Mouse (Mus musculus) midbrain, embryonic 15.5 days (tissue): ENCODE data around the gene Fxyd4. TPM values are rescaled to one million over a fixed set of nuclear protein-coding genes. Genes with fewer than 3 reads are reported as not detected.

Experiments used
- ATAC-seq: fragments of 200-750 bp; cut with Nextera tagmentation; replicated peaks from 2 replicates; pipeline ENCODE4 v1.8.0; 2017; ENCODE audit warnings: moderate TSS enrichment
- H3K27ac ChIP-seq: fragments of 300-500 bp; sonication (generic); 2 replicates; pipeline ENCODE4 v1.5.1; 2015; ENCODE audit warnings: mild to moderate bottlenecking, inconsistent platforms
- H3K27me3 ChIP-seq: fragments of 300-500 bp; sonication (generic); replicated peaks from 2 replicates; pipeline ENCODE4 v1.6.1; 2015; ENCODE audit warnings: inconsistent platforms
- H3K36me3 ChIP-seq: fragments of 300-500 bp; sonication (generic); replicated peaks from 2 replicates; pipeline ENCODE4 v1.6.1; 2015; ENCODE audit warnings: inconsistent platforms
- H3K4me1 ChIP-seq: fragments of 300-500 bp; sonication (generic); 2 replicates; pipeline ENCODE4 v1.6.1; 2015; ENCODE audit warnings: inconsistent platforms
- H3K4me2 ChIP-seq: fragments of 300-500 bp; sonication (generic); 2 replicates; pipeline ENCODE4 v1.6.1; 2015; ENCODE audit warnings: inconsistent platforms, mild to moderate bottlenecking, moderate library complexity
- H3K4me3 ChIP-seq: fragments of 300-500 bp; sonication (generic); 2 replicates; pipeline ENCODE4 v1.5.1; 2015; ENCODE audit warnings: mild to moderate bottlenecking, inconsistent platforms
- H3K9ac ChIP-seq: fragments of 300-500 bp; sonication (generic); 2 replicates; pipeline ENCODE4 v1.6.1; 2015; ENCODE audit warnings: mild to moderate bottlenecking, inconsistent platforms
- H3K9me3 ChIP-seq: fragments of 300-500 bp; sonication (generic); 2 replicates; pipeline ENCODE4 v1.6.1; 2016; ENCODE audit warnings: inconsistent platforms
- WGBS: fragments of 180-500 bp; shearing (Covaris S2); methylation state at CpG from one replicate; pipeline ENCODE4 v1.1.7; 2015; ENCODE audit warnings: mixed read lengths; 5-methylcytosine and 5-hydroxymethylcytosine counted together
- microRNA-seq: library from miRNA; unstranded; fragments of <30 nt; microRNA quantifications from one replicate; pipeline ENCODE4, GENCODE M21; 2016
- polyA plus RNA-seq: library from polyadenylated mRNA; unstranded; fragments of >200 nt; fragmentation: Nextera tagmentation; extraction: Ambion mirVana; gene quantifications from 2 replicates; pipeline ENCODE4 v1.2.1, GENCODE M21; 2015

Gene Fxyd4
- polyA plus RNA-seq, 1 experiment from 2014 or later = 4.7 TPM

DNA sequence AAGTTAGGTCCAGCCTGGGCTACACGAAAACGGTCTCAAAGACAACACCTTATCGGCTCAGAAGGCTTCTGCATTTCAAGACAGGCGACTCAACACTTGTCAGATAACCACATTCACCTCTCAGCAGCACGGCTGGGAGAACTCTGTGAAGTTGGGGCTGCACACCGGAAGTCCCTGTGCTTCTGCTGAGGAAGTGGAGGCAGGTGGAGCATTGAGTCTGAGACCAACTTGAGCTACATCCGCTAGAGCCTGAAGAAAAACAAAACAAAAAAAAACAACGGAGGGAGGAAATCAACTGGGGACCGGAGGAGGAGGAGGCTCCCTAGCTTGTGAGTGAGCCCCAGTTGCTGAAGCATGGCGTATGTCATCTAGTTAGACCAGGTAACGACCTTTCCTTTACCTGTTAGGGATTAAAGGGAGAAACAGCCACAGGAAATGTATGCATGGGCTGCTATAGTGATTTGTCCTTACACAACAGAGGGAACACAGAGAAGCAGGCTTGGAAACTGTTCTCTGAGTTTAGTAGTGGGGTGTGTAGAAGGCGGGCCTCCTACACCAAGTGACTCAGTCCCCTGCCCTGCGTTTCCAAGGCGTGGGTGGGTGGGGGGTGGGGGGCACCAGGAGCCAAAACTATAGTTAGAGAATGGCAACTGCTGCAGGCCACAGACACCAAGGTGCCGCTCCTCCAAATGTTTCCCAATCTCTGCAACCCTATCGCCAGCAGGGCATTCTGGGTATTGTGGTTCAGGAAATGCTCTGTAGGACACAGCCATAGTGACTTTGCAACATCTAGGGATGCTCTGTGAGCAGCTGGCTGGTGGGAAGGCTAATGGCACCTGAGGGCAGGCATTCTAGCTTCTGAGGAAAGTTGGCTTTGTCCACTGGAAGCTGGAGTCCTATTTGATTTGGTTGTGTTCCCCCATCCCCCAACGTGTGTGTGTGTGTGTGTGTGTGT lies 37.1 kb downstream of the Fxyd4 start, which contains the start of gene Hnrnpf:
Gene Hnrnpf, plus strand, starts transcription at position 199 of the 955 bp plus-strand sequence.
- Histone ChIP-seq H3K36me3 (no peaks in the 10 kb centered on the region), H3K4me3 (no peak within 1 kb of the TSS), H3K27me3 (no peaks in the 10 kb centered on the region), H3K4me2 (no peak within 1 kb of the TSS), H3K9ac (no peak within 1 kb of the TSS), H3K9me3 (no peaks in the 10 kb centered on the region), H3K4me1 (peaks cover 2% of the 10 kb centered on the region; the same call in 1 of the 2 replicates), H3K27ac (no peak within 1 kb of the TSS)
- no peak for ATAC-seq
- WGBS = 82% methylated on average over 17 of the region's 17 CpGs

- Histone ChIP-seq H3K27ac (no peak overlapping the region), H3K4me2 (no peak overlapping the region), H3K4me1 (no peaks in the 10 kb centered on the region), H3K36me3 (no peaks in the 10 kb centered on the region), H3K4me3 (no peak overlapping the region), H3K9ac (no peak overlapping the region), H3K9me3 (no peaks in the 10 kb centered on the region), H3K27me3 (no peaks in the 10 kb centered on the region)
- 85% methylated on average over 5 of the region's 5 CpGs for WGBS
- no peak for ATAC-seq
Measured at GRCm38 (mm10) chr6:117897800-117898199, 39.7 kb downstream of the Fxyd4 start.

DNA sequence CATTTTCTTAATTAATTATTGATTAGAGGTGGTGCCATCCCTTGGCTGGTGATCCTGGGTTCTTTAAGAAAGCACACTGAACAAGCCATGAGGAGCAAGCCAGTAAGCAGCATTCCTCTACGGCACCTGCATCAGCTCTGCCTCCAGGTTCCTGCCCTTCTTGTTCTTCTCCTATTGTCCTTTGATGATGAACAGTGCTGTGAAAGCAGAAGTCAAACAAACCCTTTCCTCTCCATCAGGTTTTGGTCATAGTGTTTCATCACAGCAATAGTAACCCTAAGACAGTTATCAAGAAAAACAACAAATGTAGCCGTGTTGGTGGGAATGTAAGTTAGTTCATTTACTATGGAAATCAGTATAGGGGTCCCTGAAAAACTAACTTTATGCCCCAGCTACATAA lies 44.1 kb downstream of the Fxyd4 start:
- no peaks in the 10 kb centered on the region for H3K9me3 ChIP-seq
- H3K9ac ChIP-seq = no peak overlapping the region
- no peaks in the 10 kb centered on the region for H3K36me3 ChIP-seq
- no peak overlapping the region for H3K27ac ChIP-seq
- no peak overlapping the region for H3K4me2 ChIP-seq
- H3K27me3 ChIP-seq = no peaks in the 10 kb centered on the region
- 96% methylated on average over 2 of the region's 2 CpGs for WGBS
- no peak overlapping the region for H3K4me3 ChIP-seq
- ATAC-seq = no peak
- H3K4me1 ChIP-seq = no peaks in the 10 kb centered on the region

DNA sequence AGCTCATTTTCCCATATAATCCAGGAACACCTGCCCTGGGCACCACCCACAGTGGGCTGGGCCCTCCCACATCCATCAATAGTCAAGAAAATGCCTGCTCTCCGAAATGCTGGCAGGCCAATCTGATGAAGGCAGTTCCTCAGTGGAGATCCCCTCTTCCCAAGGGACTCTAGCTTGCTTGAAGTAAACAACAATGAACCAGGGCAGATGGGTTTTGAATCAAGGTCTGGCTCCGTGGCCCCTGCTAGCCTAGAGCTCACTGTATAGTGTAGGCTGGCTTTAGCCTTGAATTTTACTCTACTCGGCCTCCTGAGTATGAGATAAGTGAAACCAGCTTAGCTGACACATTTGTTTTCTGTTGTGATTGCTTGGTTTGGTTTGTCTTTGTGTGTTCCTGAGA lies 45.1 kb downstream of the Fxyd4 start:
- Histone ChIP-seq H3K4me1 (no peaks in the 10 kb centered on the region), H3K27ac (no peak overlapping the region), H3K36me3 (no peaks in the 10 kb centered on the region), H3K9ac (no peak overlapping the region), H3K27me3 (no peaks in the 10 kb centered on the region), H3K9me3 (no peaks in the 10 kb centered on the region), H3K4me3 (no peak overlapping the region), H3K4me2 (no peak overlapping the region)
- WGBS = 77% methylated on average over 3 of the region's 3 CpGs
- ATAC-seq = no peak

DNA sequence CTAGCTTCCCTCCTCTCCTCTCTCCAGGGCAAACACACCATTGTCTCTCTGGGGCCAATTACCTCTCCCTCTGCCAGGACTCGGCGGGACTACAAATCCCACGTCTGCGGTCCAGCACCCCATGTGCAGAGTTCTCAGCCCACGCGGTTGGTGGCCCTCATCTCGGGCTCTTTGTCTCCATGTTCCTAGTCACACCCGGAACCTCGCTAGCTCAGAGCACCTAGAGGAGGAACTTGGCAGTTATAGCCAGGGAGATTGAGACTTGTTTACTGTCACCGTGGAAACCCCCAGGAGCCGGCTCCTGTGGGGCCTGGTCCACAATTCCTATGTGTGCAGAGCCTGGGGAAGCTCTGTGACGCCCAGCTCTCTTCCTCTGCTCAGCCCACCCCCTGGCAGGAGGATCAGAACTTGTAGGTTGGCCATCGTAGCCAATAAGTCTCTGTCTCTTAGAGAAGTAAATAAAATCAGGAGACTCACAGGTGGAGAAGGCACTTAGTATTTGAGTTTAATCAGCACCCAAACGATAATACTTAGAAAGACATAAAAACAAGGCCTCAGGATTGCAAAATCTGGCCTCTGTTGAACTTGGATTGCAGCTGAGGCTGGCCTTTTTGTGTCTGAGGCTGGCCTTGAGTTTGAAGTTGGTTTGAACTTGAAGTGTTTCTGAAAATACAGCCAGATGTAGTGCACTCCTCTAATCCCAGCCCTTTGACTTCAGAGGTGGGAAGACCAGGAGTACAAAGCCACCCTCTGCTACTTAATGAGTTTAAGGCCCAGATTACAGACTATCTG lies 45.9 kb downstream of the Fxyd4 start:
- no peaks in the 10 kb centered on the region for H3K36me3 ChIP-seq
- no peaks in the 10 kb centered on the region for H3K9me3 ChIP-seq
- H3K27ac ChIP-seq = no peak overlapping the region
- 67% methylated on average over 14 of the region's 14 CpGs for WGBS
- no peak overlapping the region for H3K4me3 ChIP-seq
- no peak for ATAC-seq
- H3K27me3 ChIP-seq = no peaks in the 10 kb centered on the region
- H3K4me2 ChIP-seq = no peak overlapping the region
- H3K9ac ChIP-seq = no peak overlapping the region
- no peaks in the 10 kb centered on the region for H3K4me1 ChIP-seq

DNA sequence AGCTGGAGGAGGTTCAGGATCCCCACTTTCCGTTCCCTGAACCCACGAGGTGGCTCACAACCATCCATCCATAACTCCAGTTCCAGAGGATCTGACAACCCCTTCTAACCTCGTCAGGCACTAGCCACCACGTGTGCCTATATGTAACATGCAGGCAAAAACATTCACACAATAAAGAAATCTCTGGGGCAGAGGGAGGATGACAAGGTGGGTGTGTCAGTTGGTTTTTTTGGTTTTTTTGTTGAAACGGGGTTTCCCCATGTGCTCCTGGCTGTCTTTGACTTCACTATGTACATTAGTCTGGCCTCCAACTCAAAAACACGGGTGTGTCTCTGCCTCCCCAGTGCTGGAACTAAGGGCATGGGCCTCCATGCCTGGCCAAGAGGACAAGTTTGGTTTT lies 47.2 kb downstream of the Fxyd4 start:
- 87% methylated on average over 6 of the region's 6 CpGs for WGBS
- no peaks in the 10 kb centered on the region for H3K9me3 ChIP-seq
- no peak for ATAC-seq
- H3K4me1 ChIP-seq = no peaks in the 10 kb centered on the region
- H3K4me2 ChIP-seq = no peak overlapping the region
- no peaks in the 10 kb centered on the region for H3K36me3 ChIP-seq
- H3K9ac ChIP-seq = no peak overlapping the region
- no peaks in the 10 kb centered on the region for H3K27me3 ChIP-seq
- H3K4me3 ChIP-seq = no peak overlapping the region
- H3K27ac ChIP-seq = no peak overlapping the region

- H3K36me3 ChIP-seq = no peaks in the 10 kb centered on the region
- no peak overlapping the region for H3K4me3 ChIP-seq
- no peaks in the 10 kb centered on the region for H3K27me3 ChIP-seq
- no peaks in the 10 kb centered on the region for H3K9me3 ChIP-seq
- 55% methylated on average over 2 of the region's 2 CpGs for WGBS
- no peaks in the 10 kb centered on the region for H3K4me1 ChIP-seq
- H3K4me2 ChIP-seq = no peak overlapping the region
- no peak overlapping the region for H3K27ac ChIP-seq
- ATAC-seq = no peak
- H3K9ac ChIP-seq = no peak overlapping the region
Measured at GRCm38 (mm10) chr6:117888642-117889096, 48.8 kb downstream of the Fxyd4 start.

- no peak overlapping the region for H3K4me2 ChIP-seq
- no peak for ATAC-seq
- no peaks in the 10 kb centered on the region for H3K9me3 ChIP-seq
- no peaks in the 10 kb centered on the region for H3K27me3 ChIP-seq
- no peak overlapping the region for H3K4me3 ChIP-seq
- no peaks in the 10 kb centered on the region for H3K36me3 ChIP-seq
- H3K9ac ChIP-seq = no peak overlapping the region
- no peaks in the 10 kb centered on the region for H3K4me1 ChIP-seq
- no peak overlapping the region for H3K27ac ChIP-seq
- WGBS = 47% methylated on average over 1 of the region's 1 CpGs
Measured at GRCm38 (mm10) chr6:117888032-117888431, 49.5 kb downstream of the Fxyd4 start.

GRCm38 (mm10) chr6:117885943-117886342 lies 51.5 kb downstream of the Fxyd4 start:
- ATAC-seq = no peak
- Histone ChIP-seq H3K36me3 (no peaks in the 10 kb centered on the region), H3K4me1 (0 out of 2 replicates have a peak, but pooled peaks cover 2% of the 10 kb centered on the region), H3K27ac (no peak overlapping the region), H3K4me3 (no peak overlapping the region), H3K27me3 (no peaks in the 10 kb centered on the region), H3K9ac (no peak overlapping the region), H3K9me3 (no peaks in the 10 kb centered on the region), H3K4me2 (no peak overlapping the region)
- 90% methylated on average over 2 of the region's 2 CpGs for WGBS

Small RNA genes within 50 kb of the gene (microRNA-seq; reads per million reads assigned to microRNA genes)
- not detected for gene Gm25535

Other genes with a start within 250 kb of the Fxyd4 start
- gene Zfp637, start 96.5 kb downstream of the Fxyd4 start, polyA plus RNA-seq = 139 and 156 TPM in 2 replicates
- 14.4 and 16.5 TPM in 2 replicates for gene Zfp239, start 75.6 kb downstream of the Fxyd4 start, polyA plus RNA-seq
- 258 and 279 TPM in 2 replicates for gene Hnrnpf, start 37.4 kb downstream of the Fxyd4 start, polyA plus RNA-seq
- gene Rasgef1a, start 73.7 kb upstream of the Fxyd4 start, polyA plus RNA-seq = 5.8 and 6.6 TPM in 2 replicates
- 9.2 and 10.8 TPM in 2 replicates for gene Csgalnact2, start 201.4 kb upstream of the Fxyd4 start, polyA plus RNA-seq